Mouse (Mus musculus) retina, embryonic 14.5 days (tissue): ENCODE measurements around the gene Cwc25.
"Not testable (repeated sequence)": the region's sequence is repeated elsewhere in the genome, so short reads cannot be mapped to it uniquely, and the experiment has no call there.

Experiments used
- DNase-seq: peaks from one replicate; pipeline ENCODE4 v3.0.0-alpha.2; 2015; ENCODE audit warnings: low spot score

Gene Cwc25

DNA sequence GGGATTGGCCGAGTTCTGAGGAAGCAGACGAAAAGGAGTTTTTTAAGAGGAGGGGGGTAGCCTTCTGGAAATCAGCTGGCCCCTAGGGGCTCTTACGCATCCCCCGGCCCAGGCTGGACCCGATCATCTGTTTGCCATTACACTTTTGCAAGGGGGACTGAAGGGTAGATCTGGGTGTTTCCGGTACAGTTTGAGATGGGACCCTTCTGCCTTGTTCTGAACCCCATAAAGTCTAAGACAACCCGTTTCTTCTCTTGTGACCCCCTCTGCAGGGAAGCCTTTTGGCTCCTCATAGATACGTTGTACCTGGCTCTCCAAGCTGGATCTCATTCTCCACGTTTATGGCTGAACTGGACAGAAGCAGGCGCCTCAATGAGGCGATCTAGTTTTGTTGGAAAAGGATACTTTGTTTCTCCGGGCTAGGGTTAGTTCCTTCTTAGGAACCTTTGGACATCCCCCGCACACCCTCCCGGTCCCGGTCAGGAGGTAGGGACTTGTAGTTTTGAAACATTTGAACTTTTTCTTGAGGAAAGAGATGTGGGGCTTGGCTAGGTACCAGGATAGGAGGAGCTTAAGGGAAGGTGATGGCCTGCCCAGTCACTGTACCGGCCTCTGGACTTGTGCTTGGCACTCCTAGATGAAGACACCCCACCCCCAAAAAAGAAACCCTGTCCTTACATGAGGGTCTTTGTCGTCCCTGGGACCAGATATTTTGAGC, 34.5 kb upstream of the Cwc25 start:
- no peak for DNase-seq

DNA sequence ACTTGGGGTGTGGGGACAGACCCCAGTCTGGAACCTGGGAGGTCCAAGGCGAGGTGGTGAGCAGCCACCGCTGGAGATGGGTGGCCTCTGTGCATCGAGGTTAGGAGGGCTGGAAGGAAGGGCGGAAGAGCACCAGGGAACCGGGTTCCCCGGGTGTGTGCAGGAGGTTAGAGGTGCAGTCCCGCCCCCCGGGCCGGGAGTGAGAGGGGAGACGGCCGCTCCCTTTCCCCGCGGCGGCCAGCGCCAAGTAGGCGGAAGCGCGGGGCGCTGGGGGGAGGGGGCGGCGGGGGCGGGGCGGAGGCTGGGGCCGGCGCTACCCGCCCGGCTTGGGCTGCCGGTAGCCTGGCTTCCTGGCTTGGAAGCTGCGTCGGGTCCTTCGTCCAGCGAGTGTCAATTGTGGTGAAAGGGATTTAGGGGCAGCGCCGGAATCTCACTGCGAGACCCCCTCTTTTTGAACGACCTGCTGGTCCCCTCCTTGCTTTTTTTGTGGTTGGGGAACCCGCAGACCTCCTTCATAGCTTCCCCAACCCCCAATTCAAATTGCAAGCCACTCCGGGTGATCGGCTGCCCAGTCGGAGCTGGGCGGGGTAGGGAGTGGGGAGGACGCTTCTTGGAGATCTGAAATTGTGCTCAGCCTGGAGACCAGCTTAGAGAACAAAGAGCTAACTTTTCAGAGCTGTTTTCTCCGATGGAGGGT, 33.8 kb upstream of the Cwc25 start:
- DNase-seq = peak; percentile 67

DNA sequence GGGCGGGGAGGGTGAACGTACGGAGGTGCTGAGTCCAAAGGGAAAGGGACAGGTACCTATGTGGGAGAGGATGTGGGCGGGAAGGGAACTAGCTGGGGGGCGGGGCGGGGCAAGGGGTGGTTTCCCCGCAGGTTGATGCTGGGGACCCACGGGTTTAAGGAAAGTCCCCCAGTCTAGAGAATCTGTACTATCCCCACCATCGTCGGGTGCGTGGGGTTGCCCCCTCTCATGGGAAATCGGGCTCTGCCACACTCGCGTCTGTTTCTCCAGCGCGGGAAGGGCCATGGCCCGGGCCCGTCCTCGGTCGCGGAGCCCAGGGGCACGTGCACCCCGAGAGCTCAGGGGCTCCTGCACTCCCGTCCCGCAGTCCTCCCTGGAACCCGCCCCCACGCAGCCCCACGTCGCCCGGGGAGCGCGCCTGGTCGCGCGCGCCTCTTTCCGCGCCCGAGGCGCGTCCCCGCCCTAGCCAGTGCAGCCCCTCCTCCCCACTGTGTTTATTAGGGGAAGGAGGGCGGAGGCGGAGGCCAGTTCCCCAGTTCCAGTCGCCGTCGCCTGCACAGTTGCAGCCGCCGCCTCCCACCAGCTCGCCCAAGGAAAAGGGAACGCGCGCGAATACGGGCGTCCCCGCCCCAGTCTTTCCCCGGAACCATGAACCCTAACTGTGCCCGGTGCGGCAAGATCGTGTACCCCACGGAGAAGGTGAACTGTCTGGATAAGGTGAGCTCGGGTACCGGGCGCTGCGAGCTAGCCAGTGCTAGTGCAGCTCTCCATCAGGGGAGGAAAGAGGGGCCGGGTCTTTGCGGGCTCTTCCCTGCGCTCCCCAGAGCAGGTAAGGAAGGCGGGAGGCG, 33.0 kb upstream of the Cwc25 start:
- DNase-seq = peak; percentile 83

DNA sequence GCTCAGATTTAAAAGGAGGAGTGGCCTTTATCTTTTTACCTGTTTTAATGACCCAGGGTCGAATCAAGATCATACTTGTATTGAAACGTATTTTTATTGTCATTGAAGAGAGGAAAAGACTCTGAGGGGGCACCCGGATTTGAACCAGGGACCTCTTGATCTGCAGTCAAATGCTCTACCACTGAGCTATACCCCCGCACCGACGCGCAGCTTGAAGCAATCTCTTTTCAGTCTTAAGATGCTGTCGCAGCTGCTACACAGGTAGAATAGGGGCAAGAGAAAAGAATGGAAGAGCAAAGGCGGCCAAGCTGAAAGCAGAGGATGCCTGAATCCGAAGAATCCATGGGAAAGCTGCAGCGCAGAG, 32.4 kb upstream of the Cwc25 start, which contains the start of gene Lasp1:
TSS of gene Lasp1 (plus strand) at position 219 of the 364 bp plus-strand sequence.
- DNase-seq = peak; percentile 96

DNA sequence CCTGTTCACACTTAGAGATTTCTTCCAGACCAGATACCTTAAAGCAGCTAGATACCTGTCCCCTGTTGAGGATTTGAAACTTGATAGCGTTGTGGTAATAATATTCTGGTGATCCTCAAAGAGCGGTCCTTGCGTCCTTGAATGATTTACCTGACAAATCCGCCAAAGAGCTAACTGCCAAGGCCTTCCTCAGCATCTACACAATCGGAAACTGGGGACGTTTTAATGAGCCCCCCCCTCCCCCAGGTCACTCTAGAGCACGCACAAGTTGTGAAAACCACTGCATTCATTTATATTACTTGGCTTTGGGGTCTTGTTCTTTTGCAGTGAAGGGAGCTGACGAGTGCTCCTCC, 31.7 kb upstream of the Cwc25 start:
- no peak for DNase-seq

DNA sequence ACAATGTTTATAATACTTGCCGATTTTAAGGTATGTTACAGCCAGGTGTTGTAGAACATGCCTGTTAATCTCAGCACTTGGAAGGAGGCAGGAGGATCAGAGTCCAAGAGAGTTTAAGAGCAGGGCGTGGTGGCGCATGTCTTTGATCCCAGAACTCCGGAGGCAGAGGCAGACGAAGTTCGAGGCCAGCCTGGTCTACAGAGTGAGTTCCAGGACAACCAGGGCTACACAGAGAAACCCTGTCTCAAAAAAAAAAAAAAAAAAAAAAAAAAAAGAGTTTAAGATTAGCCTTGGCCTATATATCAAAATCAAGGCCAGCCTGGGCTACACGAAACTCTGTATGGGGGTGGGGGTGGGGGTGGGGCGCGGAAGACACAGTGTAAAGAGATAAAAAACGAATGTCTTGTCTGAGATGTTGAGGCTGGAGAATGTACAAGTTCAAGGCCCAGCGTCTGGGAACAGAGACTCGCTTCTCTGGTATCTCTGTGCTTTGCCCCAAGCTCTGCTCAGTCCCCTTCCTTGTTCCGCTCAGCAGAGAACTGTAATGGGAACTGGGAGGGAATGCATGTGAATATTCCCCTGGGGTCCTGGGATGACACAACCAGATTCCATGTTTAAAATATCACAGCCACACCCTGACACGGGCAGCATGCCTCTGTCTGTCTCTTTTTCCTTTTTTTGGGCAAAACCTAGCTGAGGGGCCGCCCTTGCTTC, 31.2 kb upstream of the Cwc25 start:
- DNase-seq = no peak

DNA sequence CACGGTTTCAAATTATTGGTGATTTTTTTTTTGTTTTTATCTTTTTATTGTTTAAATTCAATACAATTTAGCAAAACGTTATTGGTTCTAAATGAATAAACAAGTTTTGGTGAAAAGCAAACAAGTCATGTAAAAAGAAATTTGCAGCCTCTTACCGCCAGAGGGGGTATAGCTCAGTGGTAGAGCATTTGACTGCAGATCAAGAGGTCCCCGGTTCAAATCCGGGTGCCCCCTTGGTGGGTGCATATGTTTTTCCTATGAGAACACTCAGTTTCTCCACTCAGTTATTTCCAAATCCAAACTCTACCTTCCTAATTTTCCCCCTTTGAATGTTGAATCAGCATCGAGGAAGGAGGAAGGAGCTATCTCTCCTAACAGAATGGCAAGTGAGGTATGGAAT, 30.6 kb upstream of the Cwc25 start:
- DNase-seq = peak; percentile 82

DNA sequence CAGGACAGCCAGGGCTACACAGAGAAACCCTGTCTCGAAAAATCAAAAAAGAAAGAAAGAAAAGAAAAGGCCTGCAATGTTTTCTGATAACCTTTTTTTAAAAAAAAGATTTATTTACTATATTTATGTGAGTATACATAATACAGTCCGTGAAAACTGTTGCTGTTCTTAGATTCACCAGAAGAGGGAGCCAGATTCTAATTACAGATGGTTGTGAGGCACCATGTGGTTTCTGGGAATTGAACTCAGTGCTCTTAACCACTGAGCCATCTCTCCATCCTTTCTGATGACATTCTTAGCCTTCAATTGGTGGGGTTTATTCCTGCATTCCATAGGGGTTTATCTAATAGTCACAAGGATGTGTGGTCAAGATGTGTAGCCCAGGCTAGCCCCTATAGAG, 26.8 kb upstream of the Cwc25 start:
- DNase-seq = peak; percentile 82

DNA sequence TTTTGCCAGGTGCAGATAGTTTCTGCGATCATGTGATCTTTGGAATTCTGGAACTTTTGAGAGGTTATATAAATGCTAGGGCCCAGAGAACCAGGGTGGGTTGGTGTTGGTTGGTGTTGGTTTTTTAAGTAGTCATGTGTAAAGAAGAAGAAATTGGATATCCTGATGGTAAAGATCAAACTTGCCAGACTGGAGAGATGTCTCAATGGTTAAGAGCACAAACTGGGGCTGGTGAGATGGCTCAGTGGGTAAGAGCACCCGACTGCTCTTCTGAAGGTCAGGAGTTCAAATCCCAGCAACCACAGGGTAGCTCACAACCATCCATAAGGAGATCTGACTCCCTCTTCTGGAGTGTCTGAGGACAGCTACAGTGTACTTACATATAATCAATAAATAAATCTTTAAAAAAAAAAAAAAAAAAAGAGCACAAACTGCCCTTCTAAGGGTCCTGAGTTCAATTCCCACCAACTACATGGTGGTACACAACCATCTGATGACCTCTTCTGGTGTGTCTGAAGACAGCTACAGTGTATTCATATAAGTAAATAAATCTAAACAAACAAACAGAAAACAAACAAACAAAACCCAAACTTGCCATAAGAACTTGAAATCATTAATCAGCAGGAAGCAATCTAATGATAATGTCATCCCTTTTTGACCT, 24.6 kb upstream of the Cwc25 start:
- DNase-seq = not testable (repeated sequence)

DNA sequence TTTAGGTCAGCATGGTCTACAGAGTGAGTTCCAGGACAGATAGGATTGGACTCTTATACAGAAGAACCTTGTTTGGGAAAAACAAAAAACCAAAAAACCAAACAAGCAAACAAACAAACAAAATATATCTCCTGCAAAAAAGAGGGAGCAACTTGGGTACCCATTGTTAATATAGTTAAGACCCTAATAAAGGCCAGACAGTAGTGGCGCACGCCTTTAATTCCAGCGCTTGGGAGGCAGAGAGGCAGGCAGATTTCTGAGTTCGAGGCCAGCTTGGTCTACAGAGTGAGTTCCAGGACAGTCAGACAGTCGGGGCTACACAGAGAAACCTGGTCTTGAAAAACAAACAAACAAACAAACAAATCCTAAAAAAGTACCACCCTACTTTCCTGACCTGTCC, 23.4 kb upstream of the Cwc25 start:
- no peak for DNase-seq

DNA sequence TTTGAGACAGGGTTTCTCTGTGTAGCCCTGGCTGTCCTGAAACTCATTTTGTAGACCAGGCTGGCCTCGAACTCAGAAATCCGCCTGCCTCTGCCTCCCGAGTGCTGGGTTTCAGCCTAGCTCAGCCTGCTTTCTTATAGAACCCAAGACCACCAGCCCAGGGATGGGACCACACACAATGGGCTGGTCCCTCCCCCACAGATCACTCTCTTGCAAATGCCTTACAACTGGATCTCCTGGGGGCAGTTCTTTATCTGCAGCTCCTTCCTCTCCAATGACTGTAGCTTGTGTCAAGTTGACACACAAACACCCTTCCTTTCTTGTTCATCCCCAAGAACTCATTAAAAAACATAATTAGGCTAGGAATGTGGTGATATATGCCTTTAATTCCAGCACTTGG, 21.6 kb upstream of the Cwc25 start:
- DNase-seq = no peak

DNA sequence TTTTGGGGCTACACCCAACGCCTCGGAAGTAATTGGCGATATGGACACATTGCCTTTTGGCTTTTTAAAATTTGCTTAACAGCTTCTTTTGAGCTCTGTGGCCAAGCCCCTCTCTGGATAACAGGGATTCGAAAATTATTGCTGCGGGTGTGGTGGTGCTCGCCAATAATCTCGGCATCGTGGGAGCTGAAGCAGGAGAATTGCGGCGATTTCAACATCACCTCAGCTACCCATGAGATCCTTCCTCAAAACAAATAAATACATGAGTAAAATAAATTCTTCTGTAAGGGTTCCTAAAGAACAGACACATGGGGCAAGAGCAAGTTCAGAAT, 16.2 kb upstream of the Cwc25 start:
- DNase-seq = no peak

DNA sequence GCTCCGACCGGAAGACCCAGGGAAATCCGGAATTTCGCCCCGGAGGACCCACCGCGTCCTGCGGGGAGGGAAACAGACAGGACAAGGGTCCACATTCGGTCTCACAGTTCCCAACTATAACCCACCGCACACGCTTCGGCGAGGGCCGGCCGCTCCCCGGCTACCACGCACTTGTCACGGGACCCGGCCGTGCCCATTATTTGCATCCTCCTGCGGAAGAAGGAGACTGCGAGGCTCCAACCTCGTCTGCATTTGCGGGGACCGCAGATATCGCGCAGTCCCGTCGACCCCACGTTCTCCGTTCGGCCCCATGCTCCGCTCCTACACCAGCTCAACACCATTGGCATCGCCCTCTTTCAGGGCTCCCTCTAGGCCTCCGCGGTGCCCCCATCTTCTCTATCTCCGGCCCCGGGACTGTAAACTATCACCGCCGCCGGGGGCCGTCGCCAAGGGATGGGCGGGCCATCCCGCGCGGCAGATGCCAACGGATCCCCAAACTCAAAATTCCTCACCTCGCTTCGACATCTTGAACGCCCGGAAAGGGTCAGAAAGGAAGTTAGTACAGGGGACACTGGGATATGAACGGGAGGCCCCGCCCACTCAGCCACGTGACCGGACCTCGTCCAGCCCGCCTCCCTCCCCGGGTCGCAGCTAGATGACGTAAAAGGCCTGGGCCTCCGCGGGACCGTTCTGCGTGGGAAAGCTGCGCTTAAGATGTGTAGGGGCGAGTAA, 15.6 kb upstream of the Cwc25 start, which contains the start of gene Rpl23:
TSS of gene Rpl23 (minus strand) at position 606 of the 732 bp plus-strand sequence.
- DNase-seq = peak; percentile 99

DNA sequence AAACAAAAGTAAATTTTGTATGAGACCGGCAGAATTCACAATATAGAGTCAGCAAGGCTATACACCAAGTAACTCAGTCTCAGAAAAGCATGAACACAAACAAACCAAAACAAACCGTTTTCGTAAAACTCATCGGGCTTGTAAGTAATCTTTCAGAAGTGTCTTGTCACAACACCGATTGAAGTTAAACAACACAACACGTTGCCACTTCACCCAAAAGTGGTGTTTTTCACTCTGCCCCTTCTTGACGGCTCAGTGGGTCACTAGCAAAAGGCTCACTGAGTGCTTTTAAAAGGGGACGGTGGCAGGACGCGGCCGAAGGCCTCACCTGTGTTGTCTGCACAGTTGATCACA, 15.1 kb upstream of the Cwc25 start:
- no peak for DNase-seq

DNA sequence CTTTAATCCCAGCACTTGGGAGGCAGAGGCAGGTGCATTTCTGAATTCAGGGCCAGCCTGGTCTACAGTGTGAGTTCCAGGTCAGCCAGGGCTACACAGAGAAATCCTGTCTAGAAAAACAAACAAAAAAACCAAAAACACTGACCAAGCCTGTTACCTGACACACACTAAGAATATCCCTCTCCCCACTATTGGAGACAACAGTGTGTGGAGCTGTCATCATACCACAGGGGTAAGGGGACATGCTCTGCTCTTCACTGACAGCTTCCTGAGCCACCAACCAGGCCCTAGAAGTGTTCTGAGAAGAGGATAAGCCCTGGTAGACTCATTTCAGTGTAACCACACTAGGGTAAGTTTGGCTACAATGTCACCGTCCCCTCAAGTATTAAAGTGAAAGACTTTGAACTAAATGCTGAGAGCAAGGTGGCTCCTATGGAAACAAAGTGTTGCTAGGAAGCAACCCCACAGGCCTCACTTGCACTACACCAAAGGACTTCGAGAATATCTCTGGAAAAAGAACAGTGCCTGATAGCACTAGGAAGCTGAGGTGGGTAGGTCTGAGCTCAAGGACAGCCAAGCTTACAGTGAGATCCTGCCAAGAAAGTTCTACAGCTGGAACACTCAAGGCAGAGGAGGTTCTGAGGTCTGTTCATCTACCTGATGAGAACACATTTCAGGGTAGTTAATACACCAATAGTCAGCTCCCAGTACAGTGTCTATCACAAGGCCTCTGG, 13.8 kb upstream of the Cwc25 start:
- DNase-seq = no peak

DNA sequence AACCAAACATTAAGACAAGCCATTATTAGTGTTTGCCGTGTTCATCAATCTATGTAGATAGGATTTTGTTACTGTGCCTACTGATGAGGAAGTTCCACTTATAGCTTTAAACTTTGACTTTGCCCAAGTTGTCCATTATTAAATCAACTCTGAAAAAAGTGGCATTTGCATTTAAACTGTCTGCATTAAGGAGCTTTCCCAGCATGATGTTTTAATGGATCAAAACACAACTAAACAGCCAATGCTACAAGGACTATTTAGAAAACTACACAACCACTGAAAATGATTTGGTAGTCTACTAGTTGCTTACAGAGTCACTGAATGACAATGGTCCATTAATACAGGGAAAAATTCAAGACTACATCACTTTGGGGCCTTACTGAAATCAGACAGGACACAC, 12.6 kb upstream of the Cwc25 start:
- DNase-seq = no peak

DNA sequence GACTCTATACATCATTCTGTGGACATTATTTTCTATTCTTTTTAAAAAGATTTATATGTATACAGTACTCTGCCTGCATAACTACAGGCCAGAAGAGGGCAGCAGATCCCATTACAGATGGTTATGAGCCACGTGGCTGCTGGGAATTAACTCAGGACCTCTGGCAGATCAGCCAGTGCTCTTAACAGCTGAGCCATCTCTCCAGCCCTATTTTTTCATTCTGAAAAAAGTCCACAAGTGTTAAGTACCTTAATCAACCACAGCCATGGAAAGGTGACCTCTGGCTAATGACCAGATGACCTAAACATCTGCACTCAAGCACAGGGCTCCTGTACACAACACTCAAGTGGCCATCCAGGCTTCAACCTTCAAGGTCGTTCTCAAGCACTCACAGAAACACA, 10.8 kb upstream of the Cwc25 start:
- peak; percentile 49 for DNase-seq

DNA sequence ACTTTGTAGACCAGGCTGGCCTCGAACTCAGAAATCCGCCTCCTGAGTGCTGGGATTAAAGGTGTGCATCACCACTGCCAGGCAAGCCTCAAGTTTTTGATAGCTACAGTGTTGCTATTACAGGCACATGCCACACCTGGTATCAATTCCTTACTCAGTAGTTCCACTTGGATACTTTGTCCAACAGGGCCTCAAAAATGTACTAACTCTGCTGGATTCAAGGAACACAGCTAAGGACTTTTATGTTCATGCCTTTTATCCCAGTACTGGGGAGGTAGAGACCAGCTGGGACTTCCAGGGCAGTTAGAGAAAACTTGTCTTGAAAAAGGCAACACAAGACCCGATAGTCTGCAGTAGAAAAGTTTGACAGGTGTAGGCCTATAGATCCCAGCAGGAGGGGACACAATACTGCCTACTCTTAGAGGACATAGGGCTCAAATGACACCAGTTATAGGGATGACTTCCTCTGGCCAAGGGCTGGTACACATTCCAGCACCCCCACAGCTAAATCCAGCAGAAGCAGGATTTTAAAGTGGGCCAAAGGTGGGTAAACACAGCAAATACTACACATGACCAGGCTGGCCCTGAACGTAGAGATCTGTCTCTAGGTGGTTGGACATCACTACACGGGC, 10.3 kb upstream of the Cwc25 start:
- DNase-seq = no peak

DNA sequence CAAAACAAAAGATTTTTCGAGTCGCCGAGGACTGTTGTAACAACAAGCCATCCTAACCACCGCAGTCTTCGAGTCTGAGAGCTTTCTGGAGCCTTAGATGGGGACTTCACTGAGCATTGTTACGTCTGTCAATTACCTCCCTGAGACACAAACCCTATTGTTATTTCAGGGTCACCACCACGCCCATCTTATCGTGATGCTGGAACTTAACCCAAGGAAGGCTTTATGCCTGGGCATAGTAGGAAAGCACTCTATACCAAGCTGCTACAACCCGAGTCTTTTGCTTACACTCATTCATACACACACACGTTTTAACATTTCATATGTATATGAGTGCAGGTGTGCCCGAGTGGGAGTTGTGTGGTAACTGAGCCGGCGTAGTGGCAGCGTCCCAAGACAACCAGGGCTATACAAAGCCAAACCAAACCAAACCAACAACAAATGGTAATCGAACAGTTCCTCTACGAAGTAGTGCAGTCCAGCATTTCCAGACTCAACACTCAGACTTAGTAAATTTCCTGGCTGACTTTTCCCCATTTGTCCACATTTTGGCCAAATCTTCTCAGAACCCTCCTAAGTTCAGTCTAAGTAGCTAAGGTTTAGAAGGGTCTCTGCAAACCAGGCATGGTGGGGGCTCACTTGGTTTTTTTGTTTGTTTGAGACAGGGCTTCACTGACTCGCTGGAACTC, 9.6 kb upstream of the Cwc25 start, which contains the start of gene 1700001P01Rik:
TSS of gene 1700001P01Rik (minus strand) at position 111 of the 689 bp plus-strand sequence.
- no peak for DNase-seq
